Mouse (Mus musculus) frontal cortex, adult 2 months (tissue): ENCODE measurements around the gene Strip2. TPM values are rescaled to one million over a fixed set of nuclear protein-coding genes. Genes with fewer than 3 reads are reported as not detected.

Experiments used
- DNase-seq, 2 experiments: peaks; one replicate each; pipeline ENCODE4 v3.0.0; 2022; ENCODE audit warnings: low spot score in 1 of 2; ENCODE audit errors: extremely low spot score in 1 of 2
- polyA plus RNA-seq: library from polyadenylated mRNA; depleted of rRNA; stranded (reverse); fragments of >200 nt; gene quantifications from 2 replicates; pipeline ENCODE4 v1.2.3, GENCODE M21; 2012

The Strip2 gene
- polyA plus RNA-seq, 1 experiment: 24.0 TPM

GRCm38 (mm10) chr6:29925594-29926219, 8.9 kb downstream of the Strip2 start:
- no peak for DNase-seq

- DNase-seq: no peak
Measured at GRCm38 (mm10) chr6:29930087-29930486, 13.3 kb downstream of the Strip2 start.

- peak; percentile 50 to 51 for DNase-seq
Measured at GRCm38 (mm10) chr6:29930665-29931064, 13.9 kb downstream of the Strip2 start.

- no peak for DNase-seq
Measured at GRCm38 (mm10) chr6:29931181-29931580, 14.4 kb downstream of the Strip2 start.

- no peak for DNase-seq
Measured at GRCm38 (mm10) chr6:29935741-29936140, 18.9 kb downstream of the Strip2 start.

GRCm38 (mm10) chr6:29940428-29940827, 23.6 kb downstream of the Strip2 start:
- DNase-seq: no peak

GRCm38 (mm10) chr6:29941036-29941435, 24.2 kb downstream of the Strip2 start:
- no peak for DNase-seq

GRCm38 (mm10) chr6:29944465-29944864, 27.7 kb downstream of the Strip2 start:
- no peak for DNase-seq

- DNase-seq: no peak
Measured at GRCm38 (mm10) chr6:29946568-29946967, 29.8 kb downstream of the Strip2 start.

- no peak for DNase-seq
Measured at GRCm38 (mm10) chr6:29947823-29948222, 31.0 kb downstream of the Strip2 start.

- DNase-seq: peak in 1 of 2 experiments; percentile 27
Measured at GRCm38 (mm10) chr6:29956749-29957148, 39.9 kb downstream of the Strip2 start.

- no peak for DNase-seq
Measured at GRCm38 (mm10) chr6:29958669-29959068, 41.9 kb downstream of the Strip2 start.

GRCm38 (mm10) chr6:29961081-29961480, 44.3 kb downstream of the Strip2 start:
- peak; percentile 40 to 55 for DNase-seq

- DNase-seq: no peak
Measured at GRCm38 (mm10) chr6:29967917-29968316, 51.1 kb downstream of the Strip2 start.

GRCm38 (mm10) chr6:29973341-29973740, 56.5 kb downstream of the Strip2 start:
- peak in 1 of 2 experiments; percentile 19 for DNase-seq

- no peak for DNase-seq
Measured at GRCm38 (mm10) chr6:29974836-29975235, 58.0 kb downstream of the Strip2 start.

GRCm38 (mm10) chr6:29980461-29980860, 63.6 kb downstream of the Strip2 start:
- no peak for DNase-seq

- DNase-seq: no peak
Measured at GRCm38 (mm10) chr6:29981797-29982196, 65.0 kb downstream of the Strip2 start.

GRCm38 (mm10) chr6:29985058-29985498, 68.3 kb downstream of the Strip2 start:
- peak; percentile 15 to 47 for DNase-seq

GRCm38 (mm10) chr6:29985504-29985903, 68.7 kb downstream of the Strip2 start:
- no peak for DNase-seq

- no peak for DNase-seq
Measured at GRCm38 (mm10) chr6:29985986-29986385, 69.2 kb downstream of the Strip2 start.

- DNase-seq: no peak
Measured at GRCm38 (mm10) chr6:29987246-29987645, 70.4 kb downstream of the Strip2 start.

- DNase-seq: no peak
Measured at GRCm38 (mm10) chr6:29998140-29998539, 81.3 kb downstream of the Strip2 start.
